Mouse (Mus musculus) olfactory bulb, adult 2 months (tissue): Measurements from ENCODE around the gene Trpm8. TPM values are rescaled to one million over a fixed set of nuclear protein-coding genes. Genes with fewer than 3 reads are reported as not detected.

ENCODE experiments used
- H3K27ac ChIP-seq: fragments of 200-500 bp; 2 replicates; pipeline ENCODE4 v1.5.1; 2012; ENCODE audit warnings: low read depth, low read length; ENCODE audit not compliant: insufficient read depth
- H3K4me1 ChIP-seq: fragments of 200-500 bp; 2 replicates; pipeline ENCODE4 v1.6.1; 2012; ENCODE audit warnings: low read length; ENCODE audit not compliant: control insufficient read depth, insufficient read depth
- H3K4me3 ChIP-seq: fragments of 200-500 bp; 2 replicates; pipeline ENCODE4 v1.5.1; 2012; ENCODE audit warnings: mild to moderate bottlenecking, low read depth, low read length, moderate library complexity; ENCODE audit not compliant: insufficient read depth
- CTCF ChIP-seq: fragments of 200-500 bp; IDR thresholded peaks from 2 replicates; pipeline ENCODE4 v1.5.1; 2012; ENCODE audit warnings: low read depth, mild to moderate bottlenecking, low read length, moderate library complexity; ENCODE audit not compliant: insufficient read depth
- POLR2A ChIP-seq: fragments of 200-500 bp; IDR thresholded peaks from 2 replicates; pipeline ENCODE4 v1.6.1; 2012; ENCODE audit warnings: mild to moderate bottlenecking, low read depth, low read length, moderate library complexity; ENCODE audit not compliant: insufficient read depth
- WGBS: fragments of 180-500 bp; shearing (Covaris S2); methylation state at CpG from one replicate; pipeline ENCODE4 v1.1.7; 2018; 5-methylcytosine and 5-hydroxymethylcytosine counted together
- polyA plus RNA-seq: library from polyadenylated mRNA; stranded (reverse); fragments of >200 nt; gene quantifications from 2 replicates; pipeline ENCODE4 v1.2.4, GENCODE M21; 2012; ENCODE audit warnings: low replicate concordance; ENCODE audit not compliant: missing spikeins, insufficient read depth, insufficient read length

Trpm8 gene
- polyA plus RNA-seq, 1 experiment, result not detected

- Histone ChIP-seq H3K27ac (no peak overlapping the region), H3K4me1 (no peaks in the 10 kb centered on the region), H3K4me3 (no peak overlapping the region)
- WGBS, result 61% methylated on average over 10 of the region's 10 CpGs
- TF ChIP-seq POLR2A (no peak), CTCF (no peak)
Measured at GRCm38 (mm10) chr1:88284228-88284945, 6.9 kb downstream of the Trpm8 start.

GRCm38 (mm10) chr1:88284946-88285320, 7.5 kb downstream of the Trpm8 start:
- Histone ChIP-seq H3K4me3 (no peak overlapping the region), H3K27ac (no peak overlapping the region), H3K4me1 (no peaks in the 10 kb centered on the region)
- 63% methylated on average over 7 of the region's 7 CpGs for WGBS
- TF ChIP-seq CTCF (no peak), POLR2A (no peak)

GRCm38 (mm10) chr1:88285652-88286051, 8.2 kb downstream of the Trpm8 start:
- no peaks in the 10 kb centered on the region for H3K4me1 ChIP-seq
- TF ChIP-seq POLR2A (no peak), CTCF (no peak)
- no peak overlapping the region for H3K4me3 ChIP-seq
- 67% methylated on average over 5 of the region's 5 CpGs for WGBS
- no peak overlapping the region for H3K27ac ChIP-seq

- Histone ChIP-seq H3K27ac (no peak overlapping the region), H3K4me1 (no peaks in the 10 kb centered on the region), H3K4me3 (no peak overlapping the region)
- WGBS, result 84% methylated on average over 15 of the region's 15 CpGs
- no peak for TF ChIP-seq POLR2A
- TF ChIP-seq CTCF, result no peak
Measured at GRCm38 (mm10) chr1:88286136-88286845, 8.8 kb downstream of the Trpm8 start.

DNA sequence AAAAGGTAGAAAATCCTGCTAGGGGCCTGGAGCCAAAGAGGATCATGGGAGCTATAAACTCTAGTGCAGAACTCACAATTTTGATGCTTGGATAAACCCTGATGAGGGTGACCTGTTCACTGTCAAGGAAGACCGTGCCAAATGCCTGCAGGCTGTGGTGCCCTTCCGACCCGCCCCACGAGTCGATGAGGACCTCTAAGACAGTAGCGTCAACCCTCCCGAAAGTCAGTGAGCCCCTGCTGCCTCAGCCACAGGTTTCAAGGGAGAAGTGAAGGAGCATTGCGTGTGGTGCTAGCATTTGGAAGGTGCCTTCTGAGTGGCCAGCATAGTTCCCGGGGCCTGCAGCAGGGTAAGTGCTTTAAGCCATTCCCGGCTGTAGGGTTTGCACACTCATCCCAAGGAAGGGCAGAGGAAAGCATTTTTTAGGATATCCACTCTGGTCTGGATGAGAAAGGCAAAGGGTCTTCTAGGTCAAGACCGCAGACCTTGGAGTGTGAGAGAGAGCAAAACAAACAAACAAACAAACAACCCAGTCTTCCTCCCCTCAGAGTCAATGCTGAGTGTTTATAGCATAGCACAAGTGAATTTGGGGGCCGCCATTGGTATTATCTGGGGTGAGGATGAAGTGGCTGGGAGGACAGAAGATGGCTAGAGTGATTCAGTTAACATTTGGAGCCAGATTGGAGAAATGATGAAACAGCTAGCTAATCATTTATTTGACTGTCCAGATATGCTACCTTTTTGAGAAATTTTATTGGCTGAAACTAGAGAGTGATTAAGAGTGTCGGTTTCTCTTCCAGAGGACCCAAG, 9.6 kb downstream of the Trpm8 start:
- 76% methylated on average over 13 of the region's 13 CpGs for WGBS
- TF ChIP-seq CTCF (no peak), POLR2A (no peak)
- no peaks in the 10 kb centered on the region for H3K4me1 ChIP-seq
- H3K27ac ChIP-seq, result no peak overlapping the region
- no peak overlapping the region for H3K4me3 ChIP-seq

DNA sequence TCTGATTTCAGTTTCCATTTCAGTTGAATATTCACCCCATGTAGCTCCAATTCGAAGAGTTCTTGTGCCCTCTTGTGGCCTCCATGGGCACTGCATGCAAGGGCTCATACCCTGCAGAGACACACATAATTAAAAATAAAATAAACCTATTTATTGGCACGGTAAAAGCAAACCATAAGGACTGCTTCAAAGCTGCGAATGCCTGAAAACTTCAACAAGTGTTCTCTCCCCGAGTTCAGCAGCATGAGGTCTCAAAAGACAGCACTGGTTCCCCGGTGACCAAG, 10.2 kb downstream of the Trpm8 start:
- no peak overlapping the region for H3K27ac ChIP-seq
- no peak for TF ChIP-seq POLR2A
- no peak for TF ChIP-seq CTCF
- 39% methylated on average over 5 of the region's 5 CpGs for WGBS
- H3K4me1 ChIP-seq, result no peaks in the 10 kb centered on the region
- no peak overlapping the region for H3K4me3 ChIP-seq

DNA sequence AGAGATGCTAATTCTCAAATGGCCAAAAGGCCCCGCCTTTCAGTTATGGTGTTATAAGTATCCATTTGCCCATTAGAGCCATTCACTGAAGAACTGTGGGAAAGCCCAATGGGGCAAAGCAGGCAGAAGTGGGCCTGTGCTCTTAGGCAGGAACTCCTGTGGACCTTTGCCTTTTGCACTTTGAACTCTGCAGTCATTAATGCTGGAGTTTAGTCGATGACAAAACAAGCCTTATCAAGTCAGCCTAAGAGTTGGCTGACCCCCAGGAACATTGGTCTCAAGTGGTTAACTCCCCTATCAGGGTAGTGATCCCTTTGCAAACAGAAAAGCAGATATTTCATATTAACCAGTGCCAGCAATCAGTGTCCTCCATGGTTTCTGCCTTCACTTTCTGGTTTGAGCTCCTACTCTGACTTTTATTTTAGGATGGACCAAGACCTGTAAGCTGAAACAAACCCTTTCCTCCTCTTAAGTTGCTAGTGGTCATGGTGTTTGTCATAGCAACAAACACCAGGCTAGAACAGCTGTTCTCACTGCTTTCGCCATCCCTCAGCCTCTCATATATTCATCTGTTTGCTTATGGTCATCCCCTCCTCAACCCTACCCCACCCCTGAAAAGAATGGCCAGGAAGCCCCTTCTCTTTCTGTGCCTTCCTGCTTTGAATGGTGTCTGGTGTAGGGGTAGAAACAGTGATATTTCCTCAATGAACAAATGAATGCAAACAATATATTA, 10.8 kb downstream of the Trpm8 start:
- Histone ChIP-seq H3K4me1 (no peaks in the 10 kb centered on the region), H3K27ac (no peak overlapping the region), H3K4me3 (no peak overlapping the region)
- 46% methylated on average over 3 of the region's 3 CpGs for WGBS
- TF ChIP-seq CTCF (no peak), POLR2A (no peak)

GRCm38 (mm10) chr1:88288789-88289127, 11.3 kb downstream of the Trpm8 start:
- Histone ChIP-seq H3K4me3 (no peak overlapping the region), H3K4me1 (no peaks in the 10 kb centered on the region), H3K27ac (no peak overlapping the region)
- 72% methylated on average over 3 of the region's 3 CpGs for WGBS
- no peak for TF ChIP-seq POLR2A
- TF ChIP-seq CTCF, result no peak
